Mouse (Mus musculus) embryonic fibroblast, embryonic 13.5 days (primary cell): Measurements from ENCODE around the gene Pknox2.

Source experiments
- CTCF ChIP-seq: IDR thresholded peaks from 2 replicates; pipeline ENCODE4 v1.5.1; 2011; ENCODE audit warnings: mild to moderate bottlenecking, control low read depth, low read length, moderate library complexity, borderline replicate concordance; ENCODE audit not compliant: insufficient read depth
- POLR2A ChIP-seq: IDR thresholded peaks from 2 replicates; pipeline ENCODE4 v1.6.1; 2011; ENCODE audit warnings: low read depth, mild to moderate bottlenecking, control low read depth, low read length, moderate library complexity

DNA sequence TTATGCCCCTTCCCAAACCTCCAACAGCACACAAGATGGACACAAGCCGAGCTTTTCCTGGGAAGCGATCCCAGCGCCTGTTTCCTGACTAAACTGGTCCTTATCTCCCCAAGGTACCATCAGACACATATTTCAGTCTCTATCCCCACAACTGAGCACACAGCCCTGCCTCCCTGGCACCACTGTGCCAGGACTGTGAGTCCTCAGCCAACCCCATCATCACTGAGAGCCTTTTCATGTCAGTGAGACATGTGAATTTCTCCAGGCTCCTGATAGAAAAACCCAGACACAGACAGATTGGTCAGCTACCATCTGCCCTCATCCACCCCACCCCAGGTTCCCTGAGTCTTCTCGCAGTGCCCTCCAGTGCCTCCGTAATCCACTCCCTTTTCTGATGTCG is 24.2 kb downstream of the Pknox2 start:
- TF ChIP-seq POLR2A: no peak
- TF ChIP-seq CTCF: no peak
